Mouse (Mus musculus): ENCODE results near the gene 4930583I09Rik.

Gene 4930583I09Rik

GRCm38 (mm10) chr17:64802168-64802955 lies 33.5 kb downstream of the 4930583I09Rik start:
- in situ Hi-C loops (cut with MboI, MseI): no loop called here

- in situ Hi-C loops (cut with MboI, MseI): no loop called here
These were observed 43.2 kb downstream of the 4930583I09Rik start for GRCm38 (mm10) chr17:64792623-64793022.

GRCm38 (mm10) chr17:64792076-64792475 lies 43.8 kb downstream of the 4930583I09Rik start:
- in situ Hi-C loops (cut with MboI, MseI): no loop called here

- in situ Hi-C loops (cut with MboI, MseI): no loop called here
These were observed 46.7 kb downstream of the 4930583I09Rik start for GRCm38 (mm10) chr17:64789175-64789574.

GRCm38 (mm10) chr17:64788301-64788700 lies 47.6 kb downstream of the 4930583I09Rik start:
- in situ Hi-C loops (cut with MboI, MseI): no loop called here

GRCm38 (mm10) chr17:64785961-64786360 lies 49.9 kb downstream of the 4930583I09Rik start:
- in situ Hi-C loops (cut with MboI, MseI): no loop called here

Data from regulatory T cell (primary cell).